Mouse (Mus musculus) layer of hippocampus, adult 18-20 months (tissue): Measurements from ENCODE around the gene Fbxo27. TPM values are rescaled to one million over a fixed set of nuclear protein-coding genes. Genes with fewer than 3 reads are reported as not detected.
"Not testable (repeated sequence)": the region's sequence is repeated elsewhere in the genome, so short reads cannot be mapped to it uniquely, and the experiment has no call there.

Source experiments
- DNase-seq, 2 experiments: peaks; one replicate each; pipeline ENCODE4 v3.0.0; 2022; ENCODE audit warnings: low spot score in 2 of 2
- total RNA-seq, 2 experiments: library from RNA; stranded (reverse); gene quantifications; 2 replicates each; pipeline ENCODE4 v1.2.3; 2021

Fbxo27 gene
- total RNA-seq, 2 experiments from 2014 or later = 18.9 to 21.7 TPM

DNA sequence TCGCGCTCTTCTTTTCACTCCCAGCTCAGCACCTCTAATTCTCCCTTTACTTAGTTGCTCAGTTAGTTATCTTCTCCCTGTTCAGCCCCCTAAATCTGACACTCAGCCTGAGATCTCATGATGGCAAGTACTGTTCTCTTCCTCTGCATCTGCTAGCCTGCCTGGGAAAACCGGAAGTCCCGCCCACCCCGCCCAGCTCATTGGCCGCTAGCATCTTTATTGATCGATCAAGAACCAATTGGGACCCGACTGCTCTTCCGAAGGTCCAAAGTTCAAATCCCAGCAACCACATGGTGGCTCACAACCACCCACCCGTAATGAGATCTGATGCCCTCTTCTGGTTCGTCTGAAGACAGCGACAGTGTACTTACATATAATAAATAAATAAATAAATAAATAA is 8.7 kb downstream of the Fbxo27 start:
- DNase-seq = not testable (repeated sequence)

DNA sequence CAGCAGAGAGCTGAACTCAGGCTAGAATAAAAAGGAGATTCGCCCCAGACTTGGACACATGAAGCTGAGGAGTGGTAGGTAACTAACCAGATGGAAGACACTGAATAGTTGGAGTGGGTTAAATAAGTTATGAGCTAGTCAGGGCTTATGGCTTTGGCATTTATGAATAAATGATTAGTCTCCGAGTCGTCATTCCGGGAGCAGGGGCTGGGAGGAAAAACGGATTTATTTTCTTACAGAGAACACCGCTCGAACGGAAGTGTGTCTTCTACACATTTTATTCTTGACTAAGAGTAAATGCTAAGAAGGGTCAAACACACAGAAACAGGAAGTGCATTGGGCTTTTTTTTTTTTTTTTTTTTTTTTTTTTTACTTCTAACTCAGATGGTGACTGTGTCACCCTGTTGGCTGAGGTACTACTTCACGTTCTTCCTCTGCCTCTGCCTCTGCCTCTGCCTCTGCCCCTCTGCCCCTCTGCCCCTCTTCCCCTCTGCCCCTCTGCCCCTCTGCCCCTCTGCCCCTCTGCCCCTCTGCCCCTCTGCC is 10.0 kb downstream of the Fbxo27 start:
- DNase-seq = no peak

DNA sequence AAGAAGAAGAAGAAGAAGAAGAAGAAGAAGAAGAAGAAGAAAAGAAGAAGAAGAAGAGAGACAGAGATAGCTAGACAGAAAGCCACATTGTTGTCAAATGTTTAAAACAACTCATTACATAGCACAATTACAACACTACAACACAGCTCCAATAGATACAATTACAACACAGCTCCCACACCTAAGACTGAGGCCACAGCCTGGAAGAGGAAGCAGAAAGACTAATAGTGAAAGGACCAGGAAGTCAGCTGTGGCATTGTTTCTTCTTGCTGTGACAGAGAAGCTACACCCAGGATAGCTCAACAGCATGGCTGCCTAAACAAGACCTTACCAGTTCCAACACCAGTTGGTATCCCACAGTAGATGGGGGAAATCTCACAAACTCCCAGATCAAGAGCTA is 16.8 kb downstream of the Fbxo27 start:
- DNase-seq = no peak

DNA sequence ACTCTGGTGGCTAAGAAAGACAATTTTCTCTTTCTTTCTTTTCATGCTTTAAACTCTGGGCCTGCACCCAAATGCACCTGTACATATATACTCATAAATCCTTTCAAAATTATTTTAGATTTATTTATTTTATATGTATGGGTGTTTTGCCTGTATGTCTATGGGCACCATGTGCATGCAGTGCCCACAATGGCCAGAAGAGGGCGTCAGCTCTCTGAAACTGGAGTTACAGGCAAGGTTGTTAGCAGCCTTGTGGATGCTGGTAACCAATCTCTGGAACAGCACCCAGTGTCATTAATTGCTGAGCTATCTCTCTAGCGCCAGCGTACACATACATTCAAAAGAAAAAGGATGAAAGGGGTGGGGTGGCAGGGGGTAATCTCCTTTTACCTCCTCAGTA is 18.3 kb downstream of the Fbxo27 start:
- DNase-seq = no peak

DNA sequence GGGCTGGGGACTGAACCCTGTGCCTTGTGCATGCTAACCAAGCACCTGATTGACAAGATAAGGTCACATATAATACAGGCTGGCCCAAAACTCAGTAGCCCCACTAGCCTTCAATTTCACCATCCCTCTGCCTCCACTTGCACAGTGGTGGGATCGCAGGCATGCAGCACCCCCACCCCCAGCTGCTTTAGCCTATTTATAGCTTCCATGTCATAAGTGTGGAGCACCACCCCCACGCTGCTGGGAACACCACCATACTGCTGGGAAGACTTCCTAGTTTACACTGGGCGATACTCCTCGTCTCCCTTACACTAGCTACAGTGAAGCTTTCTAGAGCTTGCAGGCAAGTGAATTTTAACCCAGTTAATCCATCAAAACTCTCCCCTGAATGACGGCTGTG is 22.0 kb downstream of the Fbxo27 start:
- DNase-seq = peak; percentile 29 to 70

DNA sequence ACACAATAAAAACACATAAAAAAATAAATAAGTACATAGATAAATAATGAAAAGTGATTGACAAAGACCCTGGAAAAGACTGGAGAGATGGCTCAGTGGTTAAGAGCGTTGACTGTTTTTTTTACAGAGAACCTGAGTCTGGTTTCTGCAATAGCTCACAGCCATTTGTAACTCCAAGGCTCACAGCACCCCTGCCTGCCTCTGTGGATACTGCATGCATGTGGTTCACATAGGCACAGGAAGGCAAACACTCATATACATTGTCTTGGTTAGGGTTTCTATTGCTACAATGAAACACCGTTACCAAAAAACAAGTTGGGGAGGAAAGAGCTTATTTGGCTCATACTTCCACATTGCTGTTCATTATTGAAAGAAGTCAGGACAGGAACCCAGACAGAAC is 22.9 kb downstream of the Fbxo27 start:
- DNase-seq = no peak

DNA sequence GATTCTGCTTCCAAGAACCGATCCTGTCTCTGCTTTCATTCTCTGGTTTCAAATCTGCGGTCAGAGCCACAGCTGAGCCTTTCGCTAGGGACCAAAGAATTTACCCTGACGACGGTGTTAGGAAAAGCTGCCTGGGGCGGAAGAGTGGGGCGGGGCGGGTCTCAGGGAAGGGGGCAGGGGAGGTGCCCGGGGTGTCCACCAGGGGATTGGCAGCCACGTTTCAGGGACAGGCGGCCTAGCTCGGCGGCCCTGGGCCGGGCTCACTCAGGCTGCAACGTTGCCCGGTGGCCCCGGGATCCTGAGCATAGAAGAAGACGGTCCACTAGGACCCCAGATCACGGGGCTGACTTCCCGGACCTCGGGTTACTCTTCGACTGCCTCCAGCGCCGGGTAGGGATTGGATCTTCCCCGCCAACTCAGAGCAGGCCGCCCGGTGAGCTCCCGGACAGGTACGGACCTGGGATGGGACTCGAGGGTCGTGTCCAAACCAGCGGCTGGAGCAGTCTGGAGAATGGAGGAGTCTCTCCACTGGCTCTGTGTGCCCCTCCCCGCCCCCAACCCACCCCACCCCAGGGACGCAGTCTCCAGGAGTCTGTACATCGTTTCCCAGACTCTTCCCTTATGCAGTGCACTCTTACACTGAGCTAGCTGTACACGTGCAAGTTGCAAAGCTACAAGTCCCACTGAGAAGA is 24.1 kb downstream of the Fbxo27 start, which contains the start of gene Fbxo17:
TSS of gene Fbxo17 (plus strand) at position 215 of the 692 bp plus-strand sequence.
- DNase-seq = no peak

DNA sequence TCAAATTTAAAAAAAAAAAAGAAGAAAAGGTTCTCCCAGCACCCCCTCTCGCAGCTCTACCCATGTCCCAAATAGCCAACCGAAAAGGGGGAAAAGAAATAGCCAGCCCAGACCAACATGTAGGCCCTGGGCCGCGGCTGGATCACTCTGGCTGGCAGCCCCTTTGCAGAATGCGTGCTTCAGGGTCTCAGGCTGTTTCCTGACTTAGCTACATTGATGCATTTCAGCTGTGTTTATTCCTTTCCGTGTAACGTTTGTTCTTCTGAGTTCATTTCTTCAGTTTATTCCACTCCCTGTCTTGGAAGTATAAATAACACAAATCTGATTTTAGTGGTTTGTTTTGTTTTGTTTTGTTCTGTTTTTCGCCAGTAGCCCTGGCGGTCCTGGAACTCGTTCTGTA is 25.1 kb downstream of the Fbxo27 start:
- DNase-seq = no peak

DNA sequence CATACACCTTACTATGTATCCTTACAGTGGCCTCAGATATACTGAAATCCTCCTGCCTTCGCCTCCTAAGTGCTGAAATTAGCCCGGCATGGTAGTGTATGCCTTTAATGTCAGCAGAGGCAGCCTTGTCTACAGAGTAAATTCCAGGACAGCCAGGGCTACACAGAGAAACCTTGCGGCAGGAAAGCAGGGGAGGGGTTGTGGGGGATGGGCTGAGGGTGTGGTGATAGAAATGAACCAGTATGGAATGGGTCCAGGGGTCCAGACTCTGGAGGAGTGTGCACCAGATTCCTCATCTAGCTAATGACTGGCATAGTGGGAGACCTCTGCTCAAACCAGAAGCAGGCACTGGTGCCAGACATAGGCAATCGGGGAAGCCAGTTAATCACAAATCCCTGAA is 26.5 kb downstream of the Fbxo27 start:
- DNase-seq = no peak

DNA sequence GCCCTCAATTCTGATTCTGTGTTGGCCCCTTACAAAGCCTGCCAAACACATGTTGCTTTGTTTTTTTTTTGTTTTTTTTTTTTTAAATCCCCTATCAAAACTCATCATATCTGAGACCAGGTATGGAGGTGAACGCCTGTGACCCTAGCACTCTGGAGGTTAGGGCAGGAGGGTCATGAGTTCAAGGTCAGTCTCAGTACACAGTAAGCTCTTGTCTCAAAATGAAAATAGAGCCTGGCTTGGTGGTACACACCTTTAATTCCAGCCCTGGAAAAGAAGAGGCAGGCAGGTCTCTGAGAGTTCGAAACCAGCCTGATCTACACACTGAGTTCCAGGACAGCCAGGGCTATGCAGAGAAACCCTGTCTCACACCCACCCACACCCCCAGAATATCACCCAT is 27.0 kb downstream of the Fbxo27 start:
- DNase-seq = no peak

DNA sequence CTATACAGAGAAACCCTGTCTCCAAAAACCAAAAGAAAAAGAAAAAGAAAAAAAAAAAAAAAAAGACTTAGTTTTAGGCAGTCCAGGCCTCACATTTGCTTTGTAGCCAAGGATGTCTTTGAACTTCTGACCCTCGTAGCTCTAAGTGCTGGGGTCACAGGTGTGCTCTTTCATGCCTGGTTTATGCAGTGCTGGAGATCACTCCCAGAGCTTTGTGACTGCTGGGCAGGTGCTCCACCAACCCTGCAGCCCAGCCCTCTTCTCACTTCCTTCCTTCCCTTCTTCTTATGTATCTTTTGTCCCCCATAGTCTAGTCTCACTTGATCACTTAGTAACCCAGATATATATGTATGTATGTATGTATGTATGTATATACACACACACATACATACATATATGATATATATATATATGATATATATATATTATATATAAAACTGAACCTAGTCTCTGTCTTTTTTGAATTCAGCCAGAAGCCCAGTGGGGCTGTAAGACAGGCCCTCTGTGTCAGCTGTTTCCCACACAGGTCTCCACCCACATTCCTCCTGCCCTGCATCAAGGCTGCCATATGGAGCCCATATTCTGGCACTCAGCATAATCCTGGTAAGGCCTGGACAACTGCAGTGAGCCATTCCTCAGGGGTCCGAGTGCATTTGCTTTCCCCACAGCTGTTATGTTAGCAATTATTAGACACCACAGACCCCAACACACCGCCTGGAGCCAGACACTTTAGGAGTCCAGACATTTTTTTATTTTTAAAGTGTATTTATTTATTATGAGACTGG is 28.3 kb downstream of the Fbxo27 start:
- no peak for DNase-seq

DNA sequence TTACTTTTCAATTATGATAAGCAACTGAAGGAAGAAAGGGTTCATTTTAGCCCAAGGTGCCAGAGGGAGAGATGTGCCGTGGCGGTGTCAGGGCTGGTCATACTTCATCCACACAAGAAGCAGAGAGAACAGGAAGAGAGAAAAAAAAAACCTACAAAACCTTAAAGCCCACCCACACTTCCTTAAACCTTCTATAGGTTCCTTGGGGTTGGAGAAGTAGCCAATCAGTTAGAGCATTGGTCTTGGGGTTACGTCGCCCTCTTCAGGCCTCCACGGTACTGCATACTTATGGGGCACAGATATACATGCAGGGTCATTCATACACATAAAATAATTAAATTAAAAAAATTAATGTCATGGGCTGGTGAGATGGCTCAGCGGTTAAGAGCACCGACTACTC is 29.4 kb downstream of the Fbxo27 start:
- DNase-seq = no peak

DNA sequence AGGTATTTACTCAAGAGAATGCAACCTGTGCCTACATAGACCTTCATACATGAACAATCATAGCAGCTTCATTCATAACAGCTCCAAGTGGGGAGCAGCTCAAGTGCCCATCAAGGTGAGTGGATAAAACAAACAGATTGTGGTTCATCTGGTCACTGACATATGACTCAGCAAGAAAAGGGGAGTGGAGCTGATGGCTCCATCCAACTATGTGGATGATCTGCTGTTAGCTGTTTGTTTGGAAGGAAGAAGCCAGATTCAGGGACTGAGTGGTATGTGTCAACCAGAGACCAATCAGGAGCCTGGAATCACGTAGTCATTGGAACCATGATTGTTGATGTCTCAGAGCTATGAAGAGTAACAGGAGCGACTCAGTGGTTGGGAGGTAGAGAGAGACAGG is 32.0 kb downstream of the Fbxo27 start:
- no peak for DNase-seq

DNA sequence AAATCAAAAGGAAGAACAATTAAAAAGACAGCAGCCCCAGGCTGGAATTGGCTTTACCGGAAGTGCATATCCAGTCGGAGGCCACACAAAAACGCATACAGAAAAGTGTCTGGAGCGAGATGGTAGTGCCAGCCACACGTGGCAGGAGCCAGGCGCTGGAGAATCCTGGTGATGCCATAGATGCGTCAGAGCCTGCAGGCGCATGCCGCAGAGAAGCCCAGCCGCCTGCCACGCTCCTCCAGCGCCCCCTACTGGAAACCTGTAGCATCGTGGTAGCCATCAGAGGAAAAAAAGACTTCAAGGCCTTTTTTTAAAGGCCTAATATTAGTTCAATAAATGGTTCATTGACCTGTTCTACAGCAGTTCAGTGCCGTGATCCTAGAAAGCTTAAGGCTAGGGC is 34.0 kb downstream of the Fbxo27 start:
- DNase-seq = peak; percentile 82 to 87

DNA sequence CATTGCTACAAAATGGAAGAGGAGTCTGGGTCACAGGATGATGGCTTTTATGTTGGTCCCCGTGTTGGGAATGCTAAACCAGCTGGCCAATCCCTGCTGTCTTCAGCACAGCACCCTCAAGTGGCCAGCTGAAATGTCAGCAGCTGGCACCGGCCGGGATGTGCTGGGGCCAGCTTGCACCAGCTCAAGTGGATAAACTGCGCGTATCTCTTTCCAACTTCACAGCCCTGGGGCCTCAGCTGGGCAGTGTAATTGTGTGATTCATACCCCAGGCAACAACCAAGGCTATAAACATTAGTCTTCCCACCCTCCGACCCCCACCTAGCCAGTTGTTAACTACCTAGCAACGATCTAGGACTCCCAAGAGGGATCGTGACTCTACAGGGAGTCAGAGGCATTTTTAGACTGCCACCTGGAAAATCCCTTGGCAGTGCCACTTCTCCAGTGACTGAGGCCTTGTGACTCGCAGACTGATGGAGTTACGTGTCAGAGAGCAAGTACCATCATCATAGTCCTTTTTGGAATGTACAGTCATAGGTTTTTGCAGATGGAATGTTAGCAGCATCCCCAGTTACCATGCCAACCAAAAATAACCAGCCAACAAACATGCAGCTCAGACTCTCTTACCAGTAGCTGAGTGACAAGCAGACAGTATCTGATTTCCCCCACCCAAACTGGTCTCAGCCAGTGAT is 35.1 kb downstream of the Fbxo27 start:
- DNase-seq = peak; percentile 68 to 77

DNA sequence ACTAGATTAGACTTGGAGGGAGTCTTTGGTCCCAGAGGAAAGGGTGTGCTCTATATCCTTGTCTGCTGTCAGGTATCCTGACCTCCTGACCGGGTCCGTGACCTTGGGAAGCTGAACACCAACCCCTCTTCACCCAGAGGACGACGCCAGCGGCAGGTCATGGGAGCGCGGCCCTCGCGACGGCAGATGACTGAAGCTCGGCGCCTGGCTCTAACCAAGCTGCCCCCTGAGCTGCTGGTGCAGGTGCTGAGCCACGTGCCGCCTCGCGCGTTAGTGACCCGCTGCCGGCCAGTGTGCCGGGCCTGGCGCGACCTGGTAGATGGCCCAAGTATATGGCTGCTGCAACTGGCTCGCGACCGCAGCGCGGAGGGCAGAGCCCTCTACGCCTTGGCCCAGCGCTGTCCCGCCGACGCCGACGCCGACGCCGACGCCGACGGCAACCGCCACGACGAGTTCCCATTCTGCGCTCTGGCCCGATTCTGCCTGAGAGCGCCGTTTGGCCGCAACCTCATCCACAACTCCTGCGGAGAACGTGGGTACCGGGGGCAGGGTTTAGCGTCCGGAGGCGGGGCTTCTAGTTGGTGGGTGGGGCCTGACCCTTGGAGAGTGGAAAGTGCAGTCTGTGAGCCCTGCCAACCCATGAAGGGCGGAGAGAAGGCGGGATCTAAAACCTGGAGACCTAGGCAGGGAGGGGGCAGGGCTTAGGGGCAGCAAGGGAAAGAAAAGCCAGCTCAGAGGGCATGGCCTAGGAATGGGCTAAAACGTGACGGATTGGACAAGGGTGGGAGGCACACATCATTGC is 39.9 kb downstream of the Fbxo27 start:
- DNase-seq = peak in 1 of 2 experiments; percentile 45

DNA sequence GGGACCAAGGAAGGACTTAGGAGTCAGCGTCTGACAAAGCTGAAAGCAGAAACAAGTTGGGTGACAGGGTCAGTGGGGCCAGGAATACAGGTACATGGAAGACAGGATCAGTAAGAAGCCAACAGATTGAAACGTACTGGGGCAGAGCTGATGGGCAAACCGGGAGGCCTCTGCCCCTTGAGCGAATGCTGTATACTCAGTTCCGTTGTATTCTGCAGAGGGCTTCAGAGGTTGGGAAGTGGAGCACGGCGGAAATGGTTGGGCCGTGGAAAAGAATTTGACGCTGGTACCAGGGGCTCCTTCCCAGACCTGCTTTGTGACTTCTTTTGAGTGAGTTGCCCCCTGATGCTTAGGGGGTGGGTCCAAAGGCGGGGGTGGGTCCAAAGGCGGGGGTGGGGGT is 40.6 kb downstream of the Fbxo27 start:
- no peak for DNase-seq

DNA sequence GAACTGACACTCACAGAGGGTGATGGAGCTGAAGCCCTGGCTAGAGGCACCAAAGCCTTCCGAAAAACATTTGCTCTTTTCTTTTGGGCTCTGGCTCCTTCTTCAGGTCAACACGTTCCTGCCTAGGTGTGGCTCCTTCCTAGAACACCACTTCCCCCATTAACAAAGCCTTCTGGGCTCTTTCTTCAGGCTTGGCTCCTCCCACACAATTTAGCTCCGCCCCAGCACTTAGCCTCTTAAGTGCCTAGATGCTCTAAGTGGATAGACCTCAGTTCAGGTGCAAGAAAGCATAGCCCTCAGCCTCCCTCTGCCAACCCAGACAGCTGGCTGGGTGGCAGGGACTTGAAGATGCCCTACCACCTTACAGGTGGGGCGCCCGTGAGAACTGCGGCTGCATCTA is 43.1 kb downstream of the Fbxo27 start:
- no peak for DNase-seq

DNA sequence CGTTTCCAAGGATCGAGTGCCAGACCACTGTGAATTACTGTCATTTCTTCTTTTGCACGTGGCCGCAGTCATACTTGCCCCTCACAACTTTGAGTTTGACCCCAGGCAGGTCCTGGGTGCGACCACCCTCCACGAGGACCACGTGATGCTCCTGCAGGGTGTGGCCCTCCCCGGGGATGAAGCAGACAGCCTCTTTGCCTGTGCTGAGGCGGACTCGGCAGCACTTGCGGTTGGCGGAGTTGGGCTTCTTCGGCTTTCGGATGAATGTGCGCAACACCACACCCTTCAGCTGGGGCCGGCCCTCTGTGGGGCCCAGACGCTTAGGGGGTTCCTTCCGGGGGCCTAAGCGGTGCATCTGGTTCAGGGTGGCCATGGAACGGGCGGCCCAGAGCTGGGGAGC is 47.2 kb downstream of the Fbxo27 start:
- DNase-seq = no peak

DNA sequence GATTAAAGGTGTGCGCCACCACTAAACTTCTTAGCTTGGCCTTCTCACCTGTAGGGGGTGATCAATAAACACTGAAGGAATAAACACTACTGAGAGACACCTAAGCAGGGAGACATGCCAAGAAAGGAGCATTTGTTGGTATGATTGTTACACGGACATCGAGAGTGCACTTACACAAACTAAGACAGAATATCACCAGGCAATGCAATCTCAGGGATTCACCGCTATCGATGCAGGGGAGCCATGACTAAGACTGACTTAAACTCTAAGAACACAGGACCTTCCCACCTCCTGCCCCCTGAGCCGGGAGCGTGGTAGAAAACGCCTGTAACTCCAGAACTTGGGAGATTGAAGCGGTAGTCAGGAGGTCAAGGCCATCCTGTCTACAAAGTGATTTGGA is 48.3 kb downstream of the Fbxo27 start:
- DNase-seq = no peak

DNA sequence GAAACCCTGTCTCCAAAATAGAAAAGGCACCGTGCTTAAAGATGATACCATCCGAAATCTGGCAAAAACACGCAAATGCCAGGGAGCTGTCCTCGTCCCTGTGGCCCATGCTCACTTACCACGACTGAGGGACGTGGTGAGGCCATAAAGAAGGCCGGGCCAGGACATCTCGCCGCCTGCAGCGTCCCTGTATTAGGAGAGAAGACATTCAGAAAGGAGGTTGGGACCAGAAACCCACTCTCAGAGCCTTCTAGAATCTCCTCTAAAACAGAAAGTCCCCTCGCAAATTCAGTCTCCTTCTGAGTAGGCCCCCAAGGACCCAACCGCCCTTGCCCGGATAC is 48.7 kb downstream of the Fbxo27 start:
- DNase-seq = peak in 1 of 2 experiments; percentile 20
